Mouse (Mus musculus): Measurements from ENCODE around the gene Tmf1.

The Tmf1 gene

DNA sequence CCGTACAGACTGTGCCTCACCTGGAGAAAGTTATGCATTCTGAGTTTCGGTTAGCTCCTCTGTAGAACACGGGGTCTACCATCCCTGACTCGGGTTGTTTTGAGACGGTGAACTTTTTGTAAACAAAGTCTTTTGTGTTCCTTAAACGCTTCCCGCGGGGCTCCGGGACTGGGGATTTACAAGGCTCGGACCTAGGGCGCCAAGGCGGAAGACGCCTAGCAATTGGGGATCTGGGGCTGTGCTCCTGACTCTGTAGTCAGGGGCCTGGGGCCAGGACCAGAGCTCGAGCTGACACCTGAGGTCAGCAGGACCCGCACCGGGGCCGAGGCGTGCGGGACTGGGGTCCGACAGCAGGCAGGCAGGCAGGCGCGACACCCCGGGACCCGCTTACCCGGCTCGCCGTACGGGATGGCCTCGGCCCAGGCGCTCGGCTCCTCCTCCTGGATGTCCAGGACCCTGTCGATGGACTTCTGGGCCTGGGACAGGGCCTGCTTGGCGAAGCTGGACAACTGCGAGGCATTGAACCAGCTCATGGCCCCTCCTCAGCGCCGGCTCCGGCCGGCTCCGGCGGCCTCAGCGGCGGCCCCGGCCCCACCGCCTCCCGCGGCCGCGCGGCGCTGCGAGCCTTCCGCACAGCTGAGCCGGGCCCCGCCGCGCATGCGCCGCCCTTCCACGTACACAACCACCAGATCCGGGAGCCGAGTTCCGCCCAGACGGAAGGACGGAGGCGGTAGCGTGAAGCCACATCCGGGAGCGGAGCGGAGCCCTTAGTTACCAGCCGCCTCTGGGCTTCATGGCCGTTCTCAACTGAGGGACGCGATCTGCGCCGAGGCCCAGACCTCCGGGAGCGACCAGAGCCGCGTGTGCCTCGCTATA, at the start of gene Tmf1:
Gene Tmf1, minus strand, starts transcription at position 632 of the 876 bp plus-strand sequence.
- peak; percentile 96 for DNase-seq (ENCODE audit: low spot score)

DNA sequence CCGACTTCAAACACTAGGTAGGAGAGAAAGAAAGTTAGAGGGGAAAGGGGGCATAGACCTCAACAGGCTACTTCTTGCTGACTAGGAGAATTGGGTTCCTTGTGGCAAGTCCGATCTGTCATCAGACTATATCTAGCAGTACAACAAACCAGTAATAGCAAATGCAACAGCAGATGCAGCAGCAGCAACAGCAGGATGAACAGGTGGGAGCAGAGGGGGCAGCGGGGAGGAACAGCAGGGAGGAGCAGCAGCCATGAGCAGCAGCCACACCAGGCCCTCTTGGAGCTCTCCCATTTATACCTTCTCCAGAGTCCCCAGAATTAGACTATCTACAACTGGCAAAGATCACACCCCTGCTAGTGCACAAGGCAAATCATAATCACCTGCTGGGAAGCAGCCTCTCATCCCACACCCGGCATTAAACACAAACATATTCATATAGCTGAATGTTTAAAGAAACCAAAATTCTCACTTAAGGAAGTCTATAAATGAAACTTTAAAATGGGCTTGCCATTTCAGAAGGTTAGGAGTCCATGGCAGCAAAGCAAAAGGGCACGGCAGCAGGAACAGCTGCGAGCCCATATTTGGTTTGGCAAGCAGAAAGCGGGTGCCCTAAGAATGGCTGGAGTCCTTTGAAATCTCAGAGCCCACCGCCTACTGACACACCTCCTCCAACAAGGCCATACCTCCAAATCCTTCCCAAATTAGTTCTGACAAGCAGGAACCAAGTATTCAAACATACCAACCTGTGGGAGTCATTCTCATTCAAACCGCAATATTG, 48.3 kb upstream of the Tmf1 start:
- no peak for DNase-seq (ENCODE audit: low spot score)

DNA sequence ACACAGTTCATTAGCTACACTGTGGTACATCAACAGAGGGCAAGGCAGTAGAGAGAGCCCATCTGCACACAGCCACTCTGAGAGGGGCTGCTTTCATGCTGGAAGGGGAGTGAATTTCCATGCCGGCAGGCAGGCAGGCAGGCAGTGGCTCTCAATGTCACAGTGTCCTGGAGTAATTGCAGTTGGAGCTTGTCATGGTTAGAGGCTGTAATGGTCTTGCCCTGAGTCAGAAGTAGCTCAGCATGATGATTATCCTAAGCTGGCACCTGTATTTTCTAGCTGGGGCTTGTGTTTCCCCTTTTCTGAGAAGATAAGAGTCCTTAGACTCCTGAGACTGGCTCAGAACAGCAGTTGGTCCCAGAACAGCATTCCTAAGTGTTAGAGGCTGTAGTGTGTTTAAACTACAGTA, 47.2 kb upstream of the Tmf1 start:
- no peak for DNase-seq (ENCODE audit: low spot score)

DNA sequence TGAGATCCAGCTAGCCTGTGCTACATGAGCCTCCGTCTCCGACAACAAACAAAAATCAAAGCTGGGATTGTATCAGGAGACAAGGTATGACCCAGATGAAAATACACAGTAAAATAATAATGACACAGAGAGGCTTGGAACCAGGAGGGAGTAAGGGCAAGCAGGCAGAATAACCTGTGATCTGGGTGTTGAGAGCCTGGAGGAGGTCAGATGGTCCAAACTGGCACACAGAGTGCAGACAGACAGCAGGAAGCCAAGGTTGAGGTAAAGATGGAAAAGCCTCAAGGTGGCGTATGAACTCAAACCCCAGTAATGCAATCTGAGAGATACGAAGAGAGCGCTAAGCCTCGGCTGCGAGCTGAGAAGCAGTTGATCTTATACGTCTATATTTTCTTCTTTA, 45.6 kb upstream of the Tmf1 start:
- peak; percentile 16 for DNase-seq (ENCODE audit: low spot score)

DNA sequence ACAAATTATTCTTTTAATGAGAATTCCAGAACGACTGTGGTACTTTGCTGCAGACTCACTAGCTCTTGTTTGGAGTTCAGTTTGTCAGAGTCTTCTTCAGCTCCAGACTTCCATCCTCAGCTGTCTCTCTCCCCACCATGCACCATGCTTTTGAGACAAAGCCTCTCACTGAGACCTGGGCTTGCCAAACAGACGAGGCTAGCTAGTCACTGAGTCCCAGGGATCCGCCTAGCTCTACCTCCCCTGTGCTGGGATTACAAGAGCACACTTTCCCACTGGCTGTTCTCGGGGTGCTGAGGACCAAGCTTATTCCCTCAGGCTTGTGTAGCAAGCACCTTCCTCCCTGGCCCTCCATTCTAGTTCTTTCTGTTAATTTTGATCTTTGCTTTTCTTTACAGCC, 44.6 kb upstream of the Tmf1 start:
- DNase-seq (ENCODE audit: low spot score), result no peak

DNA sequence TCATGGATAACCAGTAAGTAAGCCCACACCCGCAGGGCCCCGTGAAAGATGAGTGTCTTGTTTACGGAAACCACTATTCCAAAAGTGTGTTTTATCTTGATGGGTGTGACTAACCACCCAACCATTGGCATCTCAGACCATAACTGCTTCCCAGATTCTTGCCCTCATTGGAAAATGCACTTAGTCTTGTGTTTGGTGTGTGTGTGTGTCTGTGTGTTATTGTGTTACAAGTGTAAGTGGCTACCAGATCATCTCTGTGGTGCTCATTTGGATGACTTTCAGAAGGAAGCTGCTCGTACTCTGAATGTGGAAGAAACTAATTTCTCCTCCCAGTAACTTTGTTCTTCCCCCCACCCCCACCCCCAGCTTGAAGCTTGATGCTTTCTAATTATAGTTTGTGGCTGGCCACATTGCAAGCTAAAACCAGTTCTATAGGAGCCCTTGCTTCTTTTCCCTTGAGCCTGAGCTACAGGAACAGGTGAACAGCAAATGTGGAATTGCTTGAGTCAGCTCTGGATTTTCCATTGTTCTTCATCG, 44.1 kb upstream of the Tmf1 start:
- no peak for DNase-seq (ENCODE audit: low spot score)

DNA sequence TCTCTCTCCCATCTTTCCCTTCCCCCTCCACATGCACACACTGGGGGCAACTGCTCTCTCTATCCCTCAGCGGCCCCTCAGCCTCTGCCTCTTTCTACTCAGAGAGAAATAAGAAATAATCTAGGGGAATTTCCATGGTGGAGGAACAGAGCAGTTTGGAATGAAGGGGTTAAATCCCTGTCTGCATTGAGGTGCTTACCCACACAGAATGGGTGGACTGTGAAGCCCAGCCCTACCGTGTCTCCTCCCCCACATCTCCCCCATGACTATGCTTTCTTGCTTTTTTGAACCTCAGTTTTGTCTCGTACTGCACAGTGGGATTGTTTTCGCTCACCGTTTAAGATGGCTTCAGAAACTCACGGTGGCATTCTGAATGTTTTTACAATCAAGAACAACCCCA, 43.4 kb upstream of the Tmf1 start:
- DNase-seq (ENCODE audit: low spot score), result peak; percentile 53

DNA sequence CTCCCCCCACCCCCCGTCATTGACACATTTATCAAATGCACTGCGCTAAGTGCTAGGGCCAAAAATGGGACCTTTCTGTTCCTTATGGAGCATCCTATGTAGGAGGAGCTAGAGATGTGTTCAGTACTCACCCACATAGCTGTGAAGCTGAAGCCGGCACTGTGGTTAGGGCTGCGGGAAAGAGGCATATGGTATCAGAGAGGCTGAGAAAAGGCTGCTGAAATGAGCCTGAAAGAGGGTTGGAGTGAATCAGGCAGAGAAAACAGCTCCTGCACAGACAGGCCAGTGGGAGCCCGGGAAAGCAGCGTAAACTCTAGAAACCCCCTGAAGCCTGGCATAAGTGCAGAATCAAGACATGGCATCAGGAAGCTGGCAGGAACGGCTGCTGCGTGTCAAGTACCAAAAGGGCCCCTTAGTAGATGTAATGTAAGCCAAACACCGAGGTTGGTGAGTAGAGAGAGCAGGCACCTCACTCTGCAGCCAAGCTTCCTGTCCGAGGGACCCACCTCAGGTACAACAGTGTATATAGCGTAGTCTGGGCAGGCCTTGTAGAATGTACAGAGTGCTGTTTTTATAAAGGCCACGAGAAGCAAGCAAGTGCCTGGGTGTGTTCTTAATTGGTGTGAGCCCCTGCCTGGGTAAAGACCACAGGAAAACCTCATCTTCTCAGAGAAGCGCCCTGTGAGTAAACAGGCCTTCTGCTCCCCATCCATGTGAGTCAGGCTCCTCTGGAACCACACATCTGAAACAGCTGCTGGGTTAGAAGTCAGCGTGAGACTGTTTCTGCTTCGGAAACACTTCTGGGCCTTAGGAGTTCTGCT, 42.5 kb upstream of the Tmf1 start:
- peak; percentile 57 for DNase-seq (ENCODE audit: low spot score)

DNA sequence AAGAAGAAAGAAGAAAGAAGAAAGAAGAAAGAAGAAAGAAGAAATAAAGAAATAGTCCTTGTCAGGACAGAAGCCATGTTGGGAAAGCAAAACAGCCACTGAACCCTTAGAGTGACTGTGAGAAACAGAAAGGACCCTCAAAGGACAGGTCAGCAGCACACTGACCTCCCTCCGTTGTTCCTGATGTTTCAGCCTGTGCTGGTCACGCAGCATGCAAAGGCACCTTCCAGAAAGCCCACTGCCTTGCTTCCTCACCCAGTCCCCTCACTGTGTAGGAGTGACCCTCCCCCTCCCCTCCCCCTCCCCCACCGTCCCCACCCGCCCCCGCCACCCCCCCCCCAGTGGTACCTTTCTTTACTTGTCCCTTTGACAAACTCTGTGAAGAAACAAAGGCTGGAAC, 41.8 kb upstream of the Tmf1 start:
- DNase-seq (ENCODE audit: low spot score), result no peak

DNA sequence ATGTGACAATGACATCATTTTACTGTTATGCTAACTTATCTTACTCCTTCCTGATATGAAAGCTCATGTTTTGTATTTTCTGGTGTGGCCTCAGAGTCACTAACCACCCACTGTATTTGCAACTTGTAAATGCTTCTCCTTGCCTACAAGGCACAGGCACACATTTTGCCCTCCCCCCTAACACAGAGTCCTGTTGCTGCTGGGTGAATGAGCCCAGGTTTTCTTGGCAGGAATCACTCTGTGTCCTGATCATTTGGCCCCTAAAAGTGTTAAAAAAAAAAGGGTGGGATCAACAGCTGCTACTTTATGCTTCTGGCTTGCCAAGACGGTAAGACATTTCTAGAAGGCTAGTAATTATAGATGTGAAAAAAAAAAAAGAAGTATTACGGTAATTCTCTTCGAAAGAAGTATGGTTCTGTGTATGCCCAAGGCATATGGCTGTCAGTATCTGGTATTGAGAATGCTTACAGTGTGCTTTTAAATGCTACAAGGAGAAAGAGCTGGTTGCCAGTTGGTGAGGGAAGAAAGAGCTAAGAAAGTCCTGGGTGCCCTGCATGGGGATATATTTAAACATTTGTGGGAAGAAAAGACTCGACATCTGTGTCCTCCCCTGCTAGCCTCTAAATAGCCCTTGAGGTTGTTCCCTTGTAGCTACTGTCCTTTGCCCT, 37.4 kb upstream of the Tmf1 start:
- peak; percentile 23 for DNase-seq (ENCODE audit: low spot score)

DNA sequence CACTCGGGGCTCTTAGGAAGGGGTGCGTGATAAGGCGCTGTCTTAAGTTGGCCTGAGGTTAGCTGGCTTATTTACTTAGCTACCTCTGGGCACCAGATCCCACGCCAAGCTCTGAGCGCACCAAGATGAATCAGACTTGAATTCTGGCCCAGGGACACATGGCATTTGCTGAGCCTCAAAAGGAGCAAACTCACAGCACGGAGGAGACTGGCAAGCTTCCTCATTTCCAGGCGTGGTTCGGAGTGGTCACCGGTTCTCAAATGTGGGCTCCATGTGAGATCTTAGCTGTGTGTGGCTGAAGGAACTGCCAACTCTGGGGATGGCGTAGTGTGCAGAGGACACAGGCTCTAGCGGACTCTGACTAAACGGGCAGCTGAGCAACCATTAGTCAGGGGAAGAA, 33.1 kb upstream of the Tmf1 start:
- no peak for DNase-seq (ENCODE audit: low spot score)

DNA sequence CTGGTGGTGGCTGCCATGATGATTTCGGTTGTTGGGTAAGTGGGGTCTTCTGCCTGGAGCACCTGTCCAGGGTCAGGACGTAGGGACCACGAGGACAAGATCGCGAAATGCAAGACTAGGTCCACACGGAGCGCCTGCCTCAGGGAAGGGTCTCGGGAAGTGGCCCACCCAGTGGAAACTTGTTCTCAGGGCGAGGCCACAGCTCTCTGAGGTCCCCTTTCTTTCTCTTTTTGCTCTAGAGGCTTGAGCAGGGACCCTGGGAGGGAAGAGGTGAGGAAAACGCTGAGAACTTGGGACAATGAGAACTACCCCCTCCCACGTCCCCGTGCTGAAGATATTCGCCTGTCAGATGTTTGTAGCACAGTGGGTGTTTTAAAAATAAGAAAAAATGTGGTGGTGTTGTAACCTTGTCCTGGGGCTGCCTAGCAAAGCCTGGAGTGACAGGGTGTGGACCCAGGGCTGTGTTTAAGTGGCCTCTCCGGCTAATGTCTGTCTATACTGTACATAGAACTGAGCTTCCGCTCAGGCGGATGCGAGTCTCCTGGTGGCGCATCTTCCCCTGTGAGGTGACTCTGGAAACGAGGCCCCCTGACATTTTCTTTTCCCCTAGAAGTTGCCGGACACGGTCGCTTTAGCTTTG, 32.2 kb upstream of the Tmf1 start:
- DNase-seq (ENCODE audit: low spot score), result peak; percentile 48

DNA sequence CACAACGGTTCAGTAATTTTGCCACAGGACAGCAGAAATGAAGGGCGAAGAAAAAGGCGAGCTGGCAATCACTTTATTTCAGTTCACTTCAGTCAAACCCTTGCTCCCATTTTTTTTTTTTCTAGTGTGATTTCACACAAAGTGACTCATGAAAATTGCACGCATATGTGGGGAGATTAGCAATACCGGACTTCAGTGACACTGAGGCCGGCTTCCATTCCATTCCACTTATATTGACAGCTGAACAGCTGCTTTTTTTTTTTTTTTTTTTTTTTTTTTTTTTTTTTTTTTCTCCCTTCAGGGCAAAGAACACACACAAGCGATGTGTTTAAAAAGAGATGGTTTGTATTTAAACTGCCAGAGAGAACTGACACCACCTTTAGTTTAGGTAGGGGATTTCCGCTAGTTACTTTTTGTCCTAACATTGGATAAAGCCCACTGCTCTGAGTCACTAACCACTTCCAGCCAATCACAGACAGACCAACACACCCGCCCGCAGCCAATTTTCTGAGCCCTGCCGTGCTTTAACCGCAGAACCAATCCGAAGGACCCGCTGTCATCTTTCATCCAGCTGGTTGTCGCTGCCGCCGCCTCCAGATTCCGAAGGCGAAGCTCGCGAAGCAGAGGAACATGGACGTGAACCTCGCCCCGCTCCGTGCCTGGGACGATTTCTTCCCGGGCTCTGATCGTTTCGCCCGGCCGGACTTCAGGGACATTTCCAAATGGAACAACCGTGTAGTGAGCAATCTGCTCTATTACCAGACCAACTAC, 31.5 kb upstream of the Tmf1 start, which contains the start of gene Arl6ip5:
Gene Arl6ip5, plus strand, starts transcription at position 499 of the 771 bp plus-strand sequence.
- DNase-seq (ENCODE audit: low spot score), result peak; percentile 96

DNA sequence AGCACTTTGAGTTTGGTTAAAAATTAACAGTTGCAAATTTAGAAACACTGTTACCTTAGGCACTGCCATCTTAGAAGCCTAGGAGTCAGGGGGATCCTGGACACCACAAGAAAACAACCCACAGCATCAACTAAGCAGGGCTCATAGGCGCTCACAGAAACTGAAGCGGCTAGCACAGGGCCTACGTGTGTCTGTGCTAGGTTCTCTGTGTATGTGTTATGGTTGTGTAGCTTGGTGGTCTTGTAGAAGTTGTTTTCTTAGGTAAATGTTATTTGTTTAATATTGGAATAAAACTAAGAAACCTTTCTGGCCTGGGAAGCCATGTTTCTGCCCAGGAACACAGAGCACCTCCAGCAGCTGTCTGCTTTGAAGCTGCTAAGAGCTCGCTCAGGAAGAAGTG, 30.8 kb upstream of the Tmf1 start:
- DNase-seq (ENCODE audit: low spot score), result peak; percentile 22

DNA sequence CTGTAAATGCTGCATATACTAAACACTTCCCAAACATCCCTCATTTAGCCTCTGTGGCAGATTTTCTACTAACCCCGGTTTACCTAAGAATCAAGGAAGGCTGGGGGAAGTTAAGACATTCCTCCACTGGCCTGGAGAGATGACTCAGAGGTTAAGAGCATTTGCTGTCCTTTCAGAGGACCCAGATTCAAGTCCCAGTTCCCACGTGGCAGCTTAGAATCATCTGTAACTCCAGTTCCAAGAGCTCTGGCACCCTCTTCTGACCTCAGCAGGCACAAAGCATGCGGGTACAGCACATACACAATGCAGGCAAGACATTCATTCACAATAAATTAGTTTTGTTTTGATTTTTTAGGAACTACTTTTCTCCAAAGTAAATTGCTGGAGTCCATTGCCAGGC, 30.3 kb upstream of the Tmf1 start:
- no peak for DNase-seq (ENCODE audit: low spot score)

DNA sequence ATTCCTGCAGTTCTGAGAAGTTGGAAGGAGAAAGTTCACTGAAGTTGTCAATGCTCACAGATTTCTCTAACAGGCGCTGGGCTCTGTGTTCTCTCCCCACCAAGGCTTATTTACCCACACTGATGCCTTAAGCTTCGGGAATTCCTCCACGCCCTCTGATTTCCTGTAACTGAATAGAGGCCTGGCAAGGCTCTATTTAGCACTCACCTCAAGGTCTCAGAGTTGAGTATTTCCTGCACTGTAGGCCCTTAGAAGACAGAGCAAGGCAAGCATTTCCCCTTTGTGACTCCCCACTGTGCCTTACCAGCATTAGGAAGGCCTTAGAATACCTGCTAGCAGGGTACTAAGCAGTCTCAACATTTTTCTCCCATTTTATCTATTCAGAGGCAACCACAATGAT, 29.5 kb upstream of the Tmf1 start:
- no peak for DNase-seq (ENCODE audit: low spot score)

DNA sequence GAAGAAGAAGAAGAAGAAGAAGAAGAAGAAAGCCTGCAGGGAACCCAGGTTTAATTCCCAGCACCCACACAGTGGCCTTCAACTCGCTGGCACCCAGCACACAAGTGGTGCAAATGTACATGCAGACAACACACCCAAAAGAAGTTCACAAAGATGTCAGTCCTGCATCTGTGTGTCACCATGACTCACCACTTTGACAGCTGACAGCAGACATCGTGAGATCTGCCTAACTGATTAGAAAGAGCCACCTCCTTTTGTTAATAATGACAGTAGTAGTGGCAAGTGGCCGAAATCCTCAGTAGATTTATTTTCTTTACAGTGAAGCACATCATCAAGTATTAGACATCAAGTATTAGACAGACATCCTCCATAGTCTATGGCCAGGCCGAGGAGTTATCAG, 28.2 kb upstream of the Tmf1 start:
- no peak for DNase-seq (ENCODE audit: low spot score)

DNA sequence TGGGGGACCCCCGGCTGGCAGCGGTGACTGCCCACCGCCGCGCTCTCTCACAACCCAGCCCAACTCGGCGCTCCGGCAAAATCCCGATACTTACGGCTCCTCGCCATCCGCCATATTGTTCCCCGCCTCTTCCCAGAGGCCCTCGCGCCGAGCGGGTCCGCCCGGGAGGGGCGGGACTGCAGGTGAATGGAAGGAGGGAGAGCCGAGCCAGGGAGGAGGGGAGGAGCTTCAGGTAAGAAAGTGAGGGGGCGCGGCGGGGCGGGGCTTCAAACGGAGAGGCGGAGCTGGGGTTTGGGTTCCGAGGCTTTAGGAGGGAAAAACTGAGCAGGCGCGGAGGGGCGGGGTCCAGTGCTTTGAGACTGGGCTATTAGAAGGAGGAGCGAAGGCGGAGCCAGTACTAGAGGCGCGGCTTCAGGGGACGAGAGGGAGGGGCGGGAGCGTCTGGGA, 26.5 kb upstream of the Tmf1 start, which contains the start of gene Uba3:
Gene Uba3, minus strand, starts transcription at position 209 of the 447 bp plus-strand sequence.
- DNase-seq (ENCODE audit: low spot score), result peak; percentile 98

DNA sequence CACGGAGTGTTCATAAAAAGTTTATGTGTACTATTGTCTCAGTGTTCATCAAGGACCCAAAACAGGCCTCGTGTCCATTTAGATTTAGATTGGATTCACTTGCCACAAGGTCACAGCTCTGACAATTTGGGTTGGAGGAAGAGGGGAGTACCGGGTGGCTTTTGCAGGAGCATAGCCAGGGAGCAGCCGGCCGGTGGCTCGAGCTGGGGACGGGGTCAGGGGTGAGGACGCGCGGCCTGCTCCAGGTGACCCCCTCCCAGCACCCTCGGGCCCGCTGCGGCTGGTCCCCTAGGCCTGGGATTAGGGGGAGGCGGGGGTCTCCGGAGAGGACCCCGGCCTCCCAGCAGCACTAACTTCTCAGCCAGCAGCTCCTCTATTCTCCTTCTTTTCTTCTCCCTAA, 26.0 kb upstream of the Tmf1 start:
- DNase-seq (ENCODE audit: low spot score), result no peak

DNA sequence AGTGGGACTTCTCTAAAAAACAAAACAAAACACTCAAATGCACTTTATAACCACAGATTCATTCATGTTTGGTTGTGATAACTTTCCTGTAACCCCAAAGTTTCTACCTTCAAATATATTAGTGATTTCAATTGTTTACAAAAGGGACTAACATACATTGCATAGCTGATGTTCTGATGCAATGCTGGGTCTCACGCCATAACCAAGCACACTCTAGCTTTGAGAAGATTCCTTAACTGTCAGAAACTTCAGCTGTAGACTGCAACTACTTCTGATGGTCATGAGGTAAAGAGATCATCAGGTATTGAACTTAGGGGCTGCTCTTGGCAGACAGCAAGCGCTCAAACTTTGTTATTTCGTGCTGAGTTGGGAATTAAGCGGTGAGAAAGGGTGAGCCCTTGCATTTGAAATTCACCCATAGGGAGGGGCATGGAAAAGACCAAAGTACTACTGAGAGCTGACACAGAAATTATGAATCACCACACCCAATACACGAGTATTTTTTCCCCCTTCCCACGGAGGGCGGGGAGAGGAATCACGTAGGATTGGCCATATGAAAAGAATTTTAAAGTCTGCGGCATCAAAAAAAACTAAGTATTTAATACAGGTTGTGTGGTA, 25.4 kb upstream of the Tmf1 start:
- DNase-seq (ENCODE audit: low spot score), result no peak
